Mouse (Mus musculus) neural tube, embryonic 14.5 days (tissue): ENCODE measurements around the gene Hoxd9. TPM values are rescaled to one million over a fixed set of nuclear protein-coding genes. Genes with fewer than 3 reads are reported as not detected.

Experiments used
- ATAC-seq: fragments of 200-750 bp; cut with Nextera tagmentation; 2 replicates; pipeline ENCODE4 v1.8.0; 2017; ENCODE audit warnings: low read depth, mild to moderate bottlenecking, moderate TSS enrichment, moderate library complexity
- H3K27ac ChIP-seq: fragments of 300-500 bp; sonication (generic); 2 replicates; pipeline ENCODE4 v1.5.1; 2014; ENCODE audit warnings: low read depth, mild to moderate bottlenecking, control low read depth, low read length, moderate library complexity, mixed read lengths
- H3K27me3 ChIP-seq: fragments of 300-500 bp; sonication (generic); 2 replicates; pipeline ENCODE4 v1.6.1; 2014; ENCODE audit warnings: low read length; ENCODE audit not compliant: control insufficient read depth, insufficient read depth
- H3K36me3 ChIP-seq: fragments of 300-500 bp; sonication (generic); 2 replicates; pipeline ENCODE4 v1.6.1; 2014; ENCODE audit warnings: low read length, mixed read lengths; ENCODE audit not compliant: control insufficient read depth, insufficient read depth
- H3K4me1 ChIP-seq: fragments of 300-500 bp; sonication (generic); 2 replicates; pipeline ENCODE4 v1.6.1; 2014; ENCODE audit warnings: low read length; ENCODE audit not compliant: control insufficient read depth, insufficient read depth
- H3K4me2 ChIP-seq: fragments of 300-500 bp; sonication (generic); 2 replicates; pipeline ENCODE4 v1.6.1; 2014; ENCODE audit warnings: mild to moderate bottlenecking, low read depth, low read length, control low read depth
- H3K4me3 ChIP-seq: fragments of 300-500 bp; sonication (generic); 2 replicates; pipeline ENCODE4 v1.5.1; 2014; ENCODE audit warnings: low read depth, low read length, control low read depth, mixed read lengths
- H3K9ac ChIP-seq: fragments of 300-500 bp; sonication (generic); replicated peaks from 2 replicates; pipeline ENCODE4 v1.6.1; 2014; ENCODE audit warnings: low read depth, mild to moderate bottlenecking, control low read depth, low read length, mixed read lengths
- H3K9me3 ChIP-seq: fragments of 300-500 bp; sonication (generic); 2 replicates; pipeline ENCODE4 v1.6.1; 2016; ENCODE audit warnings: low read length; ENCODE audit not compliant: control insufficient read depth
- WGBS: fragments of 180-500 bp; shearing (Covaris S2); extraction: QIAGEN DNeasy Blood & Tissue Kit; methylation state at CpG from one replicate; pipeline ENCODE4 v1.1.7; 2014; 5-methylcytosine and 5-hydroxymethylcytosine counted together
- polyA plus RNA-seq: library from polyadenylated mRNA; unstranded; fragments of >200 nt; fragmentation: Nextera tagmentation; extraction: Ambion mirVana; gene quantifications from 2 replicates; pipeline ENCODE4 v1.2.1, GENCODE M21; 2014

Gene Hoxd9
- polyA plus RNA-seq, 1 experiment from 2014 or later: 37.4 TPM

DNA sequence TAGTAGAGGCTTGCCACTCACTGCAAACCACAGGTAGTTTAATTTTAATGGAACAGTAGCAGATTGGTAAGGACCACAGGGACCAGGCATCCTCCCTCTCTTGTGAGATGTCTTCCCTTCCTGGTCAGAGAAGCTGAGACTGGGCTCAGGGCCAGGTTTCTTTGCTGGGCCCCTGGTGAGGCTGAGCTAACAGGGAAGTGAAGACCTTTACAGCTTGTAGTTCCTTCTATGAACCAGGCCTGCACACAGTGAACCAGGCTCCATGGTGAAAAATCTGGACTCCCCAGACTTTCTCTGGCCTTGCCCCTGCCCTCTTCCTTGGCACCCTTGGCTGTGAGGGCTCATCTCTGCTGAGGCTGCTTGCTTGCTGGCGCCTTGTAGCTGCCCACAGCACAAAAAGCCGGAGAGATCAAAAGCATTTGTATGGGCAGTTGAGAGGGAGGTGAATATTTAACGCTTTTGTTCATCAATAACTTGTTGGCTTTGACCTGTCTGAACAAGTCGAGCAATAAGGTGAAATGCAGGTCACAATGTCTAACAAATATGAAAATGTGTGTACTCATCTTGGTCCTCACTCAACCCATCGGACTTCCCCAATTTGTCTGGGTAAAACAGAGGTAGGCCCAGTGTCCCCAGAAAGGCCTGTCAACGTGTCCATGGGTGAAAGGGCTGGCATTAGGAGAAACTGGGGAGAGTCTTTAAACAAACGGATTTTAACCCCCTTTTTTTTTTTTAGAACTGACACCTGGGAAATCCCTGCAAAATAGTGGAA lies 26.9 kb downstream of the Hoxd9 start:
- no peak for ATAC-seq
- H3K27ac ChIP-seq: peak overlapping the region; percentile 83
- H3K4me3 ChIP-seq: peak overlapping the region; percentile 24; the same call in 1 of the 2 replicates
- H3K9ac ChIP-seq: peak overlapping the region; percentile 48
- H3K27me3 ChIP-seq: no peaks in the 10 kb centered on the region
- H3K9me3 ChIP-seq: no peaks in the 10 kb centered on the region
- H3K4me2 ChIP-seq: peak overlapping the region; percentile 68
- peaks cover 17% of the 10 kb centered on the region for H3K36me3 ChIP-seq
- WGBS: 11% methylated on average over 7 of the region's 7 CpGs
- peaks cover 95% of the 10 kb centered on the region for H3K4me1 ChIP-seq

DNA sequence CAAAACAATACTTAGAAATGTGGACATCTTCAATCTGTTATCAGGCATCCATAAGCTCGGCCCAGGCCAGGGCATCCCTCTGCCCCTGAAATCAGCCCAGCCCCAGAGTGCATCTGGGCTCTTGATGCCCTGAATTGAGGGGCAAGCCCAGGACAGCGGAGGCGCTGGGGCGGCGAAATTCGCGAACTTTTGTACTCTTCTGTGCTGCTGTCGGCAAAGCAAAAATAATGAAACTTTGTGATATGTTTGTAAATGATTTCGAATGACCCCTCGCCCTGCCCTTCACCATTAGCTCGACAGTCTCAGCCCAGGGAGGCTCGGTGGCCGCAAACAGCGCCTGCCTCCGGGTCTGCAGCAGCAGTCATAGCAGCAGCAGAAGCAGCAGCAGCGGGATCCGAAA lies 27.6 kb downstream of the Hoxd9 start:
- peaks cover 17% of the 10 kb centered on the region for H3K36me3 ChIP-seq
- 11% methylated on average over 17 of the region's 17 CpGs for WGBS
- H3K27ac ChIP-seq: peak overlapping the region; percentile 83; the same call in 1 of the 2 replicates
- peaks cover 88% of the 10 kb centered on the region for H3K4me1 ChIP-seq
- H3K9me3 ChIP-seq: no peaks in the 10 kb centered on the region
- peak overlapping the region; percentile 14 for H3K4me3 ChIP-seq
- no peak for ATAC-seq
- H3K27me3 ChIP-seq: no peaks in the 10 kb centered on the region
- H3K4me2 ChIP-seq: peak overlapping the region; percentile 68
- peak overlapping the region; percentile 46 for H3K9ac ChIP-seq

DNA sequence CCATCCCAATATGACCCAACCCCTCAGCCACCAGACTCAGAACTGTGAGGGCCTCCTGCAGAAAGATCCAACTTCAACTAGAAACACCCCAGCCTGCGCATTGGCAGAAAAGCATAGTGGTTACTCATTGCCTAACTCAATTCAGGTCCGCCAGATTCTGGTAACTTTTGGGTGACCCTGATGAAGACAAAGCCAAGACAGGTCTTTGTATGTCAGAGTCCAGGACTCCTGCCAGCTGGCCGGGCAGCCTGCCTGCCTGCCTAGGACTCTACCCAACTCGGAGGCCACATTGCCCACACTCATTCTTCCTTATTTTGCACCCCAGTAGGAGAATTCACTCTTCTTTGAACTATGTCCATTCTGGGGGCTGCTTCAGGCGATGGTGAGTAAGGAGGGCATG lies 29.0 kb downstream of the Hoxd9 start, which contains the start of gene Gm28230:
Gene Gm28230, plus strand, starts transcription at position 178 of the 400 bp plus-strand sequence.
- H3K9ac ChIP-seq: peak within 1 kb of the TSS; percentile 46
- peak within 1 kb of the TSS; percentile 83 for H3K27ac ChIP-seq
- peak within 1 kb of the TSS; percentile 34 for H3K4me3 ChIP-seq
- no peaks in the 10 kb centered on the region for H3K27me3 ChIP-seq
- peak within 1 kb of the TSS; percentile 68 for H3K4me2 ChIP-seq
- H3K9me3 ChIP-seq: no peaks in the 10 kb centered on the region
- no peak for ATAC-seq
- WGBS: 9% methylated on average over 5 of the region's 5 CpGs
- H3K4me1 ChIP-seq: peaks cover 87% of the 10 kb centered on the region
- peaks cover 17% of the 10 kb centered on the region for H3K36me3 ChIP-seq

DNA sequence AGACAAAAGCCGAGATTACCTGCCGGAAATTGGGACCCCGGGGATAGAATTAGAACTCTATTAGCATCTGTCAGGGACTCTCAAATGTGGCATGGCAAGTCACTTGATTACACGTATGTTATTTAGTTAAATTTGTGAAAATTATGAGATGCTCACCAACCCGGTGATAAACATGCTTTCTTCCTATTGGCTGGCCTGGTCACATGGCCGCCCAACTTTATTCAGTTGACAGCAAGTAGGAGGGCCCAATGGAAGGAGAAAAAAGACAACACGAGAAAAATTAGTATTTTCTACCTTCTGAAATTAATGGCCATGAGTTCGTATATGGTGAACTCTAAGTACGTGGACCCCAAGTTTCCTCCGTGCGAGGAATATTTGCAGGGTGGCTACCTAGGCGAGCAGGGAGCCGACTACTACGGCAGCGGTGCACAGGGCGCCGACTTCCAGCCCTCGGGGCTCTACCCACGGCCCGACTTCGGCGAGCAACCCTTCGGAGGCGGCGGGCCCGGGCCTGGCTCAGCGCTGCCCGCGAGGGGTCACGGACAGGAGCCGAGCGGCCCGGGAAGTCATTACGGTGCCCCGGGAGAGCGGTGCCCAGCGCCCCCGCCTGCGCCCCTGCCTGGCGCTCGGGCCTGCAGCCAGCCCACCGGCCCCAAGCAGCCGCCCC lies 29.6 kb downstream of the Hoxd9 start:
- Histone ChIP-seq H3K4me2 (peak overlapping the region; percentile 68), H3K9ac (peak overlapping the region; percentile 46), H3K27me3 (no peaks in the 10 kb centered on the region), H3K27ac (peak overlapping the region; percentile 83), H3K4me3 (peak overlapping the region; percentile 34), H3K36me3 (peaks cover 19% of the 10 kb centered on the region), H3K9me3 (no peaks in the 10 kb centered on the region), H3K4me1 (peaks cover 87% of the 10 kb centered on the region)
- WGBS: 2% methylated on average over 33 of the region's 43 CpGs
- ATAC-seq: peak; percentile 15; the same call in 1 of the 2 replicates

DNA sequence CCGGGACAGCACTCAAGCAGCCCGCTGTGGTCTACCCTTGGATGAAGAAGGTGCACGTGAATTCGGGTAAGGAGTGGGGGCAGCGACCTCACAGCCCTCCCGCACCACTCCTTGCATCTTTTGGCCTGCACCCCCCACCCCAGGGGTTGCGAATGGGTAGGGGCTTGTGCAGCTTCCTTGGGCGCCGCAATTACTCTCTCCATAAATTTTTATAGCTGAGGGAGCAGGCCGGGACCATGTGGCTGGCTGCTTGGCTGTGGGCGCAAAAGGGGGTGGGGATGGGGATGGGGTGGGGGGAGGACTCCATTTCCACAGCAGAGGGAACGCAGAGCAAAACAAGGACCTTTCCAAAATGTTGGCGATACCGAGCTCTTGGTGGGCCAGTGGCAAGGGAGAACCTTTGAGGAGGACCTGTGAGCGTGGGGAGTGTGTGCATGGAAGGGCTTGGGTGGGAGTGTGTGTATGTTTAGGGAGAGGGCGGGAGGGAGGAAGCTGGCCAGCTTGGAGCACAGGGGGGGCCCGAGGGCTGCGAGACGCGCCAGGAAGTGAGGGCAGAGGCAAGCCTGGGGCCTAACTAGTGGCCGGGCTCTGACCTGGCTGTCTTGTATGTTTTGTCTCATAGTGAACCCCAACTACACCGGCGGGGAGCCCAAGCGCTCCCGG lies 30.2 kb downstream of the Hoxd9 start:
- peak; percentile 47; the same call in 1 of the 2 replicates for ATAC-seq
- peak overlapping the region; percentile 34 for H3K4me3 ChIP-seq
- H3K27ac ChIP-seq: peak overlapping the region; percentile 83
- H3K27me3 ChIP-seq: no peaks in the 10 kb centered on the region
- H3K9me3 ChIP-seq: no peaks in the 10 kb centered on the region
- WGBS: 3% methylated on average over 25 of the region's 25 CpGs
- H3K9ac ChIP-seq: peak overlapping the region; percentile 46
- peaks cover 87% of the 10 kb centered on the region for H3K4me1 ChIP-seq
- peak overlapping the region; percentile 68 for H3K4me2 ChIP-seq
- peaks cover 19% of the 10 kb centered on the region for H3K36me3 ChIP-seq

DNA sequence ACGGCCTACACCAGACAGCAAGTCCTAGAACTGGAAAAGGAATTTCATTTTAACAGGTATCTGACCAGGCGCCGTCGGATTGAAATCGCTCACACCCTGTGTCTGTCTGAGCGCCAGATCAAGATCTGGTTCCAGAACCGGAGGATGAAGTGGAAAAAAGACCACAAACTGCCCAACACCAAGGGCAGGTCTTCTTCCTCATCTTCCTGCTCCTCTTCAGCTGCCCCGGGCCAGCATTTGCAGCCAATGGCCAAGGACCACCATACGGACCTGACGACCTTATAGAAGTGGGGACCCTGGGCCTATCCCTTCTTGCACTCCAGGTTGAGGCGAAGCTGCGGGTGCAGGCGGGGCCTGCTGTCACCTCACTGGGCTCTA lies 30.8 kb downstream of the Hoxd9 start:
- Histone ChIP-seq H3K4me2 (peak overlapping the region; percentile 68), H3K9me3 (no peaks in the 10 kb centered on the region), H3K27me3 (no peaks in the 10 kb centered on the region), H3K4me3 (peak overlapping the region; percentile 34), H3K36me3 (peaks cover 19% of the 10 kb centered on the region), H3K9ac (peak overlapping the region; percentile 46), H3K27ac (peak overlapping the region; percentile 83), H3K4me1 (peaks cover 85% of the 10 kb centered on the region)
- ATAC-seq: no peak
- 11% methylated on average over 13 of the region's 13 CpGs for WGBS

DNA sequence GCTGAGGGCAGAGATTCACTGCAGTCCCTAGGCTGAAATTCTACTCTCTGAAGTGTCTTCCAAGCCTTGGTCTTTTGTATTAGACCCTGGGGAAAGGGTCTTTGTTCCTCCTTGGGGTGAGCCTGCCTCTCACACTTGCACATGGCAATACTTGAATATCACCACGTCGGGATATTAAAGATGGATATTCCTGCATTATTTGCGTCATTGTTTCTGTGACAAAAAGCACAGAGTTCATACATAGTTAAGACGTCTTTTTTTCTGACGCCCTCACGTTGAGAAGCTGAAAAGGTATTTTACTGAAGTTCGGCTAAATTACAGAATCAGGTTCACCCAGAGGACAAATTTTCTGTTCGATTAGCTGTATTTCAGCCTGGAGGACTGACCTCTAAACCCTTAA lies 32.8 kb downstream of the Hoxd9 start:
- peak overlapping the region; percentile 29; the same call in 1 of the 2 replicates for H3K4me2 ChIP-seq
- H3K9ac ChIP-seq: no peak overlapping the region; the same call in 1 of the 2 replicates
- peaks cover 83% of the 10 kb centered on the region for H3K4me1 ChIP-seq
- H3K9me3 ChIP-seq: no peaks in the 10 kb centered on the region
- H3K27ac ChIP-seq: peak overlapping the region; percentile 92
- 11% methylated on average over 8 of the region's 8 CpGs for WGBS
- no peak for ATAC-seq
- H3K27me3 ChIP-seq: no peaks in the 10 kb centered on the region
- peaks cover 22% of the 10 kb centered on the region for H3K36me3 ChIP-seq
- no peak overlapping the region for H3K4me3 ChIP-seq

DNA sequence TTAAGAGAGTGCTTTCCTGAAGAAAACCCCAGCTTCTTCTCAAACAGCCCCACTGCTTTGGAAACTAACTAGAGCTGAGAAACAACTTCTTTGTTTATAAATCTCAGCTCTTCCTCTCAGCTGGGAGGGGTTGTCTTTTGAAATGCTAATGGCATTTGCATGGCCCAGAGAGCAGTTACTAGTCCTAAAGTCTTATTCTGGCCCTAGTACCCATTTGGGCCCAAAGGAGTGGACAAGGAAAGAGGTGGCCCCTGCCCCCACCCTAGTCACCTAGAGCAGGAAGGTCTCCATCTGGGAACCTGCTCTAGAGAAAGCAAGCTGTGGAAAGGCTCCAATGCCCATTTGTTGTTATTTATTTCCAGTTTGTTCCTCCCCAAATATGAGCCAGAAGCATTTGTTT lies 33.5 kb downstream of the Hoxd9 start:
- H3K27ac ChIP-seq: peak overlapping the region; percentile 92; the same call in 1 of the 2 replicates
- H3K4me3 ChIP-seq: peak overlapping the region; percentile 1; the same call in 1 of the 2 replicates
- H3K4me1 ChIP-seq: peaks cover 83% of the 10 kb centered on the region
- no peaks in the 10 kb centered on the region for H3K9me3 ChIP-seq
- ATAC-seq: no peak
- H3K36me3 ChIP-seq: peaks cover 22% of the 10 kb centered on the region
- H3K9ac ChIP-seq: no peak overlapping the region; the same call in 1 of the 2 replicates
- no peaks in the 10 kb centered on the region for H3K27me3 ChIP-seq
- H3K4me2 ChIP-seq: peak overlapping the region; percentile 66; the same call in 1 of the 2 replicates
